Mouse (Mus musculus) MN1 (cell line): ENCODE data around the gene Plin4.
A peak's percentile ranks its signal among the peaks of the same experiment; 100 is the strongest.
"Not testable (repeated sequence)": the region's sequence is repeated elsewhere in the genome, so short reads cannot be mapped to it uniquely, and the experiment has no call there.

ENCODE experiments used
- DNase-seq: peaks from one replicate; pipeline ENCODE4 v3.0.0-alpha.2; 2016; ENCODE audit warnings: low spot score

Plin4 gene

GRCm38 (mm10) chr17:56126175-56126574 lies 16.6 kb upstream of the Plin4 start:
- no peak for DNase-seq

DNA sequence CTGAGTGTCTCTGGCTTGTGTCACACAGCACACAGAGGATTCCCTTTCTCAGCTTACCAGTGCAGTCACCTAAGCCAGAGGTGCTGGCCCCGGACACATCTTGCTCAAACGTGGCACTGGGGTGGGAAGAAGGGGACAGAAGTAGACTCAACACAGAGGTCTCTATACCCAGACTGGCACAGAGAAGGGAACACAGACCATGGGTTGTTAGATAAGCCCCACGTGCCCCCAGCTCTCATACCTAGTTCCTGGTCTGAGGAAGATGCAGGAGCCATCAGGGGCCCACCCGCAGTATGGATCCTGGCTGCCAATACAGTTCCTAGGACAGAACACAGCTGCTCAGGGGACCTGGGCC lies 15.7 kb upstream of the Plin4 start:
- DNase-seq: no peak

- peak; percentile 56 for DNase-seq
Measured at GRCm38 (mm10) chr17:56124377-56125275, 15.0 kb upstream of the Plin4 start.

DNA sequence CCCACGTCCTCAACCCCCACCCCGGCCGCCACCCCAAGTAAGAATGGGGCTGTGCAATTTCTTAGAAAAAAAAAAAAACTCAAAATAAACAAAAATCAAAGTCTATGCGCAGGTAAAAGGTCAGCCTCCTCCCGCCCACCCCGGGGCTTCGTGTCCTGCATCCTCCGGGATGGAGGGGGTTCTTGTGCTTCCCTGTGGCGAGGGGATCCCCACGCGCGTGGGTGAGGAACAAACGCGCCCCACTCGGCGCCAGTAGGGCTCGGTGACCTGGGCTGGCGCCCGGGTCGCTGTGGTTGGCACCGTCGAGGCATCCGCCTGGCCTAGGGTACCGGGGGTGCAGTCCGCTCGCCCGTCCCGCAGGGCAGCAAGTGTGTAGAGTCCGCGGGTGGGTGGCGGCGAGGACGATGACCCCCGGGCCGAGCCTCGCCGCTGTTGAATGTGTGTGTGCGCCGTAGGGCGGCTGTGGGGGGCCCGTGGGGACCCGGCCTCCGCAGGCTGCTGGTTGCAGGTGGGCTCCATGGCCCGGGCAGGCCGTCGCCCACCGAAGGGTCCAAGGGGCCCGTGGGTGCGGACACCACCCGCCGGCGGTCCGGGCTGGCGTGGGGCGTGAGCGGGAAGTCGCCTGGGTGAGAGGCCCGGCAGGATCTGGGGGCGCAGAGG lies 14.2 kb upstream of the Plin4 start:
- no peak for DNase-seq

GRCm38 (mm10) chr17:56123161-56123560 lies 13.6 kb upstream of the Plin4 start:
- DNase-seq: no peak

- no peak for DNase-seq
Measured at GRCm38 (mm10) chr17:56121826-56122225, 12.2 kb upstream of the Plin4 start, which contains the start of gene Lrg1. TSS of gene Lrg1 (minus strand) at chr17:56122001.

- DNase-seq: peak; percentile 60
Measured at GRCm38 (mm10) chr17:56119981-56120880, 10.6 kb upstream of the Plin4 start.

- peak; percentile 39 for DNase-seq
Measured at GRCm38 (mm10) chr17:56119431-56119830, 9.8 kb upstream of the Plin4 start.

GRCm38 (mm10) chr17:56117251-56117710 lies 7.7 kb upstream of the Plin4 start, which contains the start of gene Plin5:
TSS of gene Plin5 (minus strand) at chr17:56117596.
- DNase-seq: no peak

- no peak for DNase-seq
Measured at GRCm38 (mm10) chr17:56116193-56116592, 6.6 kb upstream of the Plin4 start.

GRCm38 (mm10) chr17:56112743-56113142 lies 3.1 kb upstream of the Plin4 start:
- no peak for DNase-seq

- peak; percentile 84 for DNase-seq
Measured at GRCm38 (mm10) chr17:56111864-56112263, 2.3 kb upstream of the Plin4 start.

GRCm38 (mm10) chr17:56111021-56111420 lies 1.4 kb upstream of the Plin4 start:
- DNase-seq: no peak

GRCm38 (mm10) chr17:56110571-56110970 lies 968 bp upstream of the Plin4 start:
- DNase-seq: peak; percentile 50

DNA sequence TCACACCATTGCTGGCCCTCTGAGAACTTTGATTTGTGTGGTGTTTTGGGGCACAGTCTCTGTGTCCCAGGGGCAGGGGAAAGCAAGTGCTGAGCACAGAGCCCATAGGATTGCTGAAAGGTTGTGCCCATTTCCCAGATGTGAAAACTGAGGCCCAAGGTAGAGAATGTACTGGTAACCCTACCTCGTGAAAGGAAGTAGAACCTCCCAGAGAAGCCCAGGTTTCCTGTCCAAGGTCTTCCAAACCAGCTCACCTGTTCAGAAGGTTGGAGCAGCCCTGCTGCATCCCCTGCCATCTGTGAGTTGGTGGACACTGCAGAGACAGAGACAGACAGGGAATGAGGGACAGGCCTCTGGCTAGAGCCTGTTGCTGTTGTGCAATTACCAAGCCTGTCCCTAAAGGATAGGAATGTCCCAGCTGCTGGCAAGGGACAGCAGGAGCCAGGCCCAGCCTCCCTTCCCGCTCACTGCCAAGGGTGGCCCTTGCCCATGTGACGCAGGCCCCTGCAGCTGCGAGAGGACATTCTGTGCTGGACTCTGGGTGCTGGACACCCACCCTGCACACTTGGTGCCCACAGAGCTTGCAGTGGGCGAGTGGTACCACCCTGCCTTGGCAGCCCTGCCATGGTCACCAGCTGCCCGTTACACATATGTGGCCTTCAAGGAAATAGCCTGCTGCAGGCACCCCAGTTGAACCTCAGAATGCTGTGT lies 1.1 kb downstream of the Plin4 start:
- DNase-seq: no peak

GRCm38 (mm10) chr17:56107736-56108135 lies 1.9 kb downstream of the Plin4 start:
- no peak for DNase-seq

DNA sequence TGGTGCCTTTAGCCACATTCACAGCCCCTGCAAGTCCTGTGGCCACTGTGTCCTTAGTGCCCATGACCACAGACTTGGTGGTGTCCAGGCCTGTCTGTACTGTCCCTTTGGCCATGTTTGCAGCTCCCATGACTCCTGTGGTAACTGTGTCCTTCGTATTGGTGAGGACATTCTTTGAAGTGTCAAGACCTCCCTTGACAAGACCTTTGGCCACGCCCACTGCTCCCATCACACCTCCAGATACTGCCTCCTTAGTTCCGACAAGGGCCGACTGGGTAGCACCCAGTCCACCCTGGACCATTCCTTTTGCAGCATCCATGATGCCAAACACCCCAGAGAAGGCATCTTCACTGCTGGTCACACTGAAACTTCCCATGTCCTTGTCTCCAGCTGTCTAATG lies 2.6 kb downstream of the Plin4 start:
- DNase-seq: no peak

DNA sequence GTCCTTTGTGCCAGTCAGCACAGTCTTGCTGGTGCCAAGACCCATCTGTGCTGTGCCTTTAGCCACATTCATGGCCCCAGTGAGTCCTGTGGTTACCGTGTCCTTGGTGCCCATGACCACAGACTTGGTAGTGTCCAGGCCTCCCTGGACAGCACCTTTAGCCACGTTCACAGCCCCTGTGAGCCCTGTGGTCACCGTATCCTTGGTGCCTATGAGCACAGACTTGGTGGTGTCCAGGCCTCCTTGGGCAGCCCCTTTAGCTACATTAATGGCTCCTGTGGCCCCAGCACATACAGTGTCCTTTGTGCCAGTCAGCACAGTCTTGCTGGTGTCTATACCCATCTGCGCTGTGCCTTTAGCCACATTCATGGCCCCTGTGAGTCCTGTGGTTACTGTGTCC lies 3.2 kb downstream of the Plin4 start:
- not testable (repeated sequence) for DNase-seq

- not testable (repeated sequence) for DNase-seq
Measured at GRCm38 (mm10) chr17:56104821-56105220, 4.8 kb downstream of the Plin4 start.

- no peak for DNase-seq
Measured at GRCm38 (mm10) chr17:56103465-56104285, 5.9 kb downstream of the Plin4 start.

GRCm38 (mm10) chr17:56102927-56103326 lies 6.7 kb downstream of the Plin4 start:
- no peak for DNase-seq
